Mouse (Mus musculus) B cell, adult 67 days (primary cell): ENCODE data around the gene 9530003J23Rik. TPM values are rescaled to one million over a fixed set of nuclear protein-coding genes. Genes with fewer than 3 reads are reported as not detected.

ENCODE experiments used
- total RNA-seq, 2 experiments: library from RNA; stranded (reverse); gene quantifications; 4 replicates each; pipeline ENCODE4 v1.2.4; 2023

9530003J23Rik gene
- not detected for total RNA-seq

GRCm38 (mm10) chr10:117238603-117239002 lies at the start of gene 9530003J23Rik:
Gene 9530003J23Rik, minus strand, starts transcription at chr10:117238703.

GRCm38 (mm10) chr10:117282049-117282448 lies 43.5 kb upstream of the 9530003J23Rik start, which contains the start of gene Lyz2:
Gene Lyz2, minus strand, starts transcription at chr10:117282321.

GRCm38 (mm10) chr10:117224102-117224990 lies 14.2 kb downstream of the 9530003J23Rik start, which contains the start of gene Yeats4:
Gene Yeats4, minus strand, starts transcription at chr10:117224507.

Other genes starting within 250 kb of the 9530003J23Rik start
- gene Lrrc10, start 193.4 kb downstream of the 9530003J23Rik start, total RNA-seq: not detected
- 100 to 1,000 TPM; 237 to 257 TPM for gene Cct2, start 174.9 kb downstream of the 9530003J23Rik start, total RNA-seq
- gene Frs2, start 90.2 kb downstream of the 9530003J23Rik start, total RNA-seq: 10 to 100 TPM; 26.7 to 28.1 TPM
- 100 to 1,000 TPM; 106 to 115 TPM for gene Yeats4, start 14.2 kb downstream of the 9530003J23Rik start, total RNA-seq
- gene Lyz2, start 43.6 kb upstream of the 9530003J23Rik start, total RNA-seq: 10 to 100 TPM in 1 of 2 experiments, 1 to 10 TPM in 1; 4.7 to 12.8 TPM
- gene Lyz1, start 54.2 kb upstream of the 9530003J23Rik start, total RNA-seq: 1 to 10 TPM in 1 of 2 experiments, under 1 TPM in 1; 0.62 to 1.8 TPM
- 100 to 1,000 TPM; 162 to 165 TPM for gene Cpsf6, start 141.3 kb upstream of the 9530003J23Rik start, total RNA-seq